Mouse (Mus musculus) adrenal gland, adult 2 months (tissue): ENCODE measurements around the gene Timp3. TPM values are rescaled to one million over a fixed set of nuclear protein-coding genes. Genes with fewer than 3 reads are reported as not detected.

Experiments
- DNase-seq: peaks from one replicate; pipeline ENCODE4 v3.0.0; 2021
- polyA plus RNA-seq: library from polyadenylated mRNA; depleted of rRNA; stranded (reverse); fragments of >200 nt; gene quantifications from 2 replicates; pipeline ENCODE4 v1.2.3, GENCODE M21; 2012
- total RNA-seq, 2 experiments: library from RNA; stranded (reverse); gene quantifications; 2 replicates each; pipeline ENCODE4 v1.2.3; 2021

Timp3 gene
- total and polyA plus RNA-seq, 3 experiments, result 424 to 599 (median 590) TPM

DNA sequence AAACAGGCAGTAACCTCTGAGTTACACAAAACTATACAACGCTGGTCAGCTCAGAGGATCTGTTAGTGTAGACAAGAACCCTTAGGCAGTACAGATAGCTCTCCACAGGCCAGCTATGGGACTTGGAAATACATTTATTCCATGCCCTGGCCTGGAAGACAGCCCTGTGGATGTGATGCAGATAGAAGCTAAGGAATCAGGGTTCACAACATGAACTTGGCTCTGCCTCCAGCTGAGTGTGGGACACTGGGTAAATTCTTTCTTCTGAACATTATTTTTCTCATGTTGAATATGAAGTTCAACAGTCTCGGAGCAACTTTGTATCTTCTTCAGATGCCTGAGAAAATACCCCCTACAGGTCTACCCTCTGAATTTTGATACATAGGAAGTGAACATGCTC, 2.9 kb upstream of the Timp3 start:
- DNase-seq, result no peak

DNA sequence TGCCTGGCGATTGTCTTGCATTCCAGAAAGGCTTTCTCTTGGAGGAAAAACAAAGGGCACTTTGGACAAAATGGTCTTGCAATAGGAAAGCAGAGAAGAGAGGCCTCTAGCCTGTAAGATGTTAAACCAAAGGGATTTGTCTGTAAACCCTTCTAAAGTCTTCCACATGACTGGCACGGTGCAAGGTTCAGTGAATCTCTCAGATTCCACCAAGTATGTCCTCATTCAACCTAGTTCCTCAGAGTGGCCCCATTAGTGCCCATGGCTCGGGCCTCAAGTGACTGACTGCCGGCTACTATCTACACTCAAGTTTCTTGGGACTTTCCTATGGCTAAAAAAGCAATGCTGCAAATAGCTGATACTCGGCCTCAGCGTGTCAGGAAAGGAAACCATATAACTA, 1.8 kb upstream of the Timp3 start:
- no peak for DNase-seq

DNA sequence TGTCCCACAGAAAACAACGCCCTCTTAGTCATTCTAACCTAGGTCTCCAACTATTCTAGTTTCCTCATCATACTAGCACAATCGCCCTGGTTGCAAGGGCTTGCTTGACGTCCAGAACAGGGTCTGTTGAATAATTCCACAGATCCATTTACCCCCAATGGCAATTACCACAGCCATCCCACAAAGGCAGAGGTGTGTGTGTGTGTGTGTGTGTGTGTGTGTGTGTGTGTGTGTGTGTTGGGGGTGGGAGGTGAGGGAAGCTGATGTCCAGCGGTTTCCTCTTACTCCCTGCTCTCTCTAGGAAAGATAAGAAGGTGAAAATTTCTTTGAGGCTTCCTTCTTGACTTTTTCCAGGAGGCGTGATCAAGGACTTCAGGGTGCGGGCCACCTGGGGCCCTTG, 377 bp upstream of the Timp3 start:
- no peak for DNase-seq

DNA sequence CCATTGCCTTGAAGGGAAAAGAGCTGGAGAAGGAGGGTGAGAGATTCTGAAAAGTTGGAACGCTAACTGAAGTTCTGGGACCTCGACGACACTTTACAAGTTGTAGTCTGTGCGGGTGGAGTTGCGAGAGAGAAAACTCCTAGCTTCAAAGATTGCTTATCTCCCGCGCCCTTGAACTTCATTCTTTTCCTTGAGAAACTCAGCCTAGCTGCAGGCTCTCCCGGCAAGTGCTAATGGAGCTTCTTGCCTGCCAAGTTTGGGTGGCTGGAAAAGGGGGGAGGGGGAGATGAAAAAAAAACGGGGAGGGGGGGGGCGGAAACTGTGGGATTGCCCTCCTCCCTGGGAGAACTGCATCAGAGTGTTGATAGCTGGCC, 932 bp downstream of the Timp3 start:
- peak; percentile 76 for DNase-seq

DNA sequence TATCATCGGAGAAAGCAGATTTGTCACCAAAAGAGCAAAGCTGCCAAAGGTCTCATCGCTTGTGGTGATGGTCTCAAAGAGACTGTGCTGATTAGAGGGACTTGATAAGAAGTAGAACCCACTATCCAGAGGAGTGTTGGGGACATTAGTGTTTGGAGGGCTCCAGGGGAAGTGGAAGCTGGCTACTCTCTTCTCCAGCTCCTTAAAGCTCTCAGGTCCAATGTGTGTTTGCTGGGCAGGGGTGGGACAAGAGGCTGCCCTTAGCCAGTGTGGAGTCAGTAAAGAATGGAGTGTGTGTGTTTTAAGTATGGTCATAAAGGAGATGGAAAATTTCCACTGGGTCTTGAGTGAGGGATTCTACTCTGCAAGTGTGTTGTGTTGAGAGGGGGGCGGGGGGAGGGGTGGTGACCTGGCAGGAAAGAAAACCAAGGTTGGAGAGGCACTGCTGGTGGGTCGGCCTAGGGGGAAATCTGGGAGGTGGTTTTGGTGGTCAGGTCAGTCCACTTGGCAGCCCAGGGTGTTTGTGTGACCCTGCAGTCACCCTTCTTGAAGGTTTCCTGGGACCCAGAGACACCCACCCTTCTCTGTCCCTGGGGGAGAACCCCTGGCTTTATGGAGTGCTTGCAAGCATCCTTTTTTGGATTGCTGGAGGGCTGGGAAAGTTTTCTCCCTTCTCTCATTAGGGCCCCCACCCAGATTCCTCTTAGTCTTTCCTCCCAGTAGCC, 1.6 kb downstream of the Timp3 start:
- DNase-seq, result peak; percentile 62

DNA sequence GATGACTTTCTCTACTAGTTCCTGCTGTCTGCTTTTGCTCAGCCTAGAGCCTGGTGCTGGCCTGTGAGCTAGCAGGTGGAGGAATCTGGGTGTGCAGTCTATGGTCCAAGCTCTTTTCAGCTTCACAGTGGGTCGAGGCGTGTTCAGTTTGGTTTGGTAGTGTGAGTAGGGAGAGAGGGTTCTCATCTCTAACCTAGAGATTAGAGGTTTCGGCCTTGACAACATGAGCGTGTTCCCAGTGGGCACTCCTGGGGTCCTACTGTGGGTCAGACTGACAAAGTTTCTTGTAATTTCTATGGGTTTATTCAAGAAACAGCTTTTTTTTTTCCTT, 2.1 kb downstream of the Timp3 start:
- no peak for DNase-seq

DNA sequence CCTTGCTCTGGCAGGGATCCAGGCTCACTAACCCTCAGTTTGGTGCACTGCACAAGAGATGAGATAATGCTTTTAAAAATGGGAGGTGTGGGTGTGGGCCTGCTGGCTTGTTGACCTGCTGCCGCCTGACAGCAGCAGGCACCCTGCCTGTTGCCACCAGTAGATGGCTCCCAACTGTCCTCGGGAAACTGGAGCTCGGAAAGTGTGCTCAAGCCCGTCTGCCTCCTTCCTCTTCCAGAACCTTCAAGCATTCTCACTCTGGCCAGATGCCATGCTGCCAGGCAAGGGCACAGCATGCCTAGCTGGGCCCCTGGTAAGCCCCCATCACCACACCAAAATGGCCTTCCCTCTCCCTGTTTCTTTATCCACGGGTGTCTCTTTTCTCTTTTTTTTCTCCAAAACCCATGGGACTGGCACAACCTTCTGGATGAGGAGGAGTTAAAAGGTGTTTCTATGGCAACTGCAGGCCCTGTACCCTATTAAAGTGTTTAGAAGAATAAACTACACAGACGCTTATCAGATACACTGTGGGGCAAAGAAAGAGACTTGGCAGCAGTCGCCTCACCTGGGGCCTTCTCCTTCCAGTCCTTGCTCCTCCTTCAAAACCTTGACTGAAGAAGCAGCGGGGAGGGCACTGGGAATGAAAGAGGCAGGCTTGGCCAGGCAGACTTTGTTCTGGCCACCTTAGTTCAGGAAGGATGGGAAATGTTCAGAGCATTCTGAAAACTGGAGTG, 2.8 kb downstream of the Timp3 start:
- peak; percentile 92 for DNase-seq

DNA sequence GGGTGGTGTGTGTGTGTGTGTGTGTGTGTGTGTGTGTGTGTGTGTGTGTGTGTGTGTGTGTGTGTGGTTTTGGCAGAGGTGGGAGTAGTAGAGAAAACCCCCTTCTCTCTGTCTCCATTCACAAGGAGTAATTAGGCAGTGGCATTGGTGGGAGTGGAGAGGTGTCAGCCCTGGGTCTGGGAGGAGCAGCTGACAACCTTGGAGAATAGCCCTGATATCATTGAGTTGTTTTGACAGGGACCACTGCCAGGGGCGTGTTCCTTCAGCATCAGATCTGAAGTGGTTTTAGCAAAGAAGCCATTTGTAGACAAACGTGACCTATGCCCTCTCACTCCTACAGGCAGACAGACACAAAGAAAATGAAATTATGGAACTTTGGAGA, 3.3 kb downstream of the Timp3 start:
- DNase-seq, result no peak

DNA sequence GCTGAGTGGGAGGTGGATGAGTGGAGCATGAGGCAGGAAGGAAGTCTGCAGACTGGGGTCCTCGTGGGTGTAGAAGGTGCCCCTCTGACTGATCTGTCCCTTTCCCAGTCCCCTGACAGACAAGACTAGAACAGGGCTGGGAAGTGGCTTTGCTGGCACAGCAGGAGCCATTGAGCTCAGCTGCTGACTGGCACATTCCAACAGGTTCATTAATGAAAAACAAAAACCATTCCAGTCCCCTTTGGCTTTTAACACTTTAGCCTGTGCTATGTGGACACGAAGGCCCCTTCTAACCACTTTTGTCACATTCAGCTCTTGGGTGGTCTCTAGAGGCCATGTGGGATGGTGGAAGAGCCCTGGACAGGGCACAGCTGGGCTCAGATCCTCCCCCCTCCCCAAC, 4.4 kb downstream of the Timp3 start:
- no peak for DNase-seq

DNA sequence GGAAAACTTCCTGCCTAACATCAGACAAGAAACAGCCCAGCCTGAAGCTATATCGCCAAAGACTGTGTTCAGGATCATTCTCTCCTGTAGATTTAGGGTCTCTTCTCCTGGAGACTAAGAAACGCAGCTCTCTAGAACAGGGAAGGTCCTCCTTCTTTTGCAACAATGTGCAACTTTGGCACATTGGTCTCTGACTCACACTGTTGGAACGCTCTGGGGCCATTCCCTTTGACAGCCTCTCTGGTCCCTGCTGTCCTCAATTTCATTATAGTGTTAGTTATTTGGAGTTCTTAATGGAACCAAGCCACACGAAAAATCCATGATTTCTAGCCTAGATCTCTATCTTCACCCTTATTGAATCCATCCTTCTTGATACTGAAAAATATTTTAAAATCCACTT, 7.1 kb downstream of the Timp3 start:
- peak; percentile 72 for DNase-seq

DNA sequence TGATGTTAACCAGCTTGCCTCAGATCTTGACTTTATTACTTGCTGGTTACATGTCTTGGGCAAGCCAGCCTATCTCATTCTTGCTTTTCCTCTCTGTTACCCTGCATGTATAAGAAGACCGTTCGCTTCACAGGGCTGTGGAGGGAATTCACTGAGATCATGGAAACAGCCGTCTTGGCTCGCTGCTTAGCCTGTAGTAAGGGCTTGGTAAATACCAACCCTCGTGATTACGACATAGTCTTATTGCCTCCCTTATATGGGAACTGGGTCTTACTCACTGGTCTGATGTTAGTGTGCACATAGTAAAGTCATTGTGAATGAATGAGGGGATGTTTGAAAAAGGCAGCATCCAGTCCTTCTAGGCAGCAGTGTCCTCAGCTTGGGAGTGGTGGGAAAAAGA, 10.4 kb downstream of the Timp3 start:
- peak; percentile 83 for DNase-seq

DNA sequence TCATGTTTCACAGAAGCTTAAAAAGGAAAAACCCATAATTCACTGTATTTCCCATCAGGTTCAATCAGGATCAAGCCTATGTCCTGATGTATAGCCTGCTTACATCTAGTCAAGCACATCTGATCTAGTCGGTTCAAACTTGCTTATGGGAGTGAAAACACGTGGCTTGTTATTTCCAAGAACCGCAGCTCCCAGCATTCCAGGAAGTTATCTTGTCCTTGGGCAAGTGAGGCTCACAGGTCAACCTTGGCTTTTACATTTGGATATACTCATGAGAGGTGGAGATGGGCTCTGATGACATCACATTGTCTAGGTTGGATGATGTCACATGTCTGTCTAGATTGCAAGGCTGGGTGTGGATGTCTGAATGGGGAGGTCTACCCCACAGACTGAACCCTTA, 12.8 kb downstream of the Timp3 start:
- DNase-seq, result no peak

DNA sequence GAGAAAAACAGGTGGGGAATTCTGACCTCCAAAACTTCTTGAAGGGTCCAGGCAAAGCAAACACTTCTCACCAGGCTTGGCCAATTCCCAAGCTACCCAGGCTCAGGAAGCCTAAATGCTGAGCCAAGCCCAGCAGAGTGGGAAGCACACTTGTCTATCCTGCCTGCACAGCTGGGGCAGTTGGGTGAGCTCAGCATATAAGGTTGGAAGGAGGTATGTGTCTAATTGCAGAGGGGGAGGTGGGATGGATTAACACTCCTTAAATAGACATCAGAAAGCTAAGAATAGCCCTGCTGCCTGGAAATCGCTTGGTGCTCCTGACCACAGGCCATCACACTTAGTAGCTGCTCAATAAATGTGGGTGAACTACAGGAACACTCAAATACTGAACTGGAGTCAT, 13.3 kb downstream of the Timp3 start:
- no peak for DNase-seq

DNA sequence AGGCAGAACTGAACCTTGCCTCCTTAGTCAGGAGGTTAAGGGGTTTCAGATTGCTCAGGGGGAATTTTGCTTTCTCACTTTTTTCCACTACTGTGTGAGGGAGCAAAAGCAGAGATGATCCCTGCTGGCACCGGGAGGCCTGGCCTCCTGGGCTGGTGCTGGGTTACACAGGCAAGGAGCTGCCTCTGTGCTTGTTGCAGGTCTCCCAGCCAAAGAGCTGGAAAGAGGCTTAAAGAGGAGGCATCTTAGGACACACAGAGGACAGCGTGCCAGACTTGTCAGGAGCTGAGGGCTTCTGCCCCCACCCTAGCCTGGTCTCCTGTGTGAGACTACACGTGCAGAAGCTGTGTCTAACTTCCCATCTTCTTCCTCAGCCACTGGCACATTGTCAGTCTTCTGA, 15.3 kb downstream of the Timp3 start:
- no peak for DNase-seq

DNA sequence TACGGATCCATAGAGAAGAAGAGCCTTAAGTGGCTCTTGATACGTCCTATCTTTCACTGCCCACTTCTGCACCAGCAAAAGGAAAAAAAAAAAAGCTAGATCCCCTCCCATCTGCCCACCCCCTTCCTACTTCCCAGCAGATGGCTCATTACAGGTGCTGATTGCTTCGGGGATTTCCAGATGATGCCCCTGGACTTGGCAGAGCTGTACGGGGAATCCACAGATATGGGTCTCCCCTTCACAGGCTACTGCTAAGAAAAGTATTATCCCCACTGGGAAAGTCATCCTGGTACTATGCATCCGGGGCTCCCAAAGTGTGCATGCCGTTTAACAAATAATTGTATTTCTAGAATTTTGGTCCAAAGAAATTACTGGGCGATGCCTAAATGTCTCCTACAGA, 17.5 kb downstream of the Timp3 start:
- DNase-seq, result no peak

DNA sequence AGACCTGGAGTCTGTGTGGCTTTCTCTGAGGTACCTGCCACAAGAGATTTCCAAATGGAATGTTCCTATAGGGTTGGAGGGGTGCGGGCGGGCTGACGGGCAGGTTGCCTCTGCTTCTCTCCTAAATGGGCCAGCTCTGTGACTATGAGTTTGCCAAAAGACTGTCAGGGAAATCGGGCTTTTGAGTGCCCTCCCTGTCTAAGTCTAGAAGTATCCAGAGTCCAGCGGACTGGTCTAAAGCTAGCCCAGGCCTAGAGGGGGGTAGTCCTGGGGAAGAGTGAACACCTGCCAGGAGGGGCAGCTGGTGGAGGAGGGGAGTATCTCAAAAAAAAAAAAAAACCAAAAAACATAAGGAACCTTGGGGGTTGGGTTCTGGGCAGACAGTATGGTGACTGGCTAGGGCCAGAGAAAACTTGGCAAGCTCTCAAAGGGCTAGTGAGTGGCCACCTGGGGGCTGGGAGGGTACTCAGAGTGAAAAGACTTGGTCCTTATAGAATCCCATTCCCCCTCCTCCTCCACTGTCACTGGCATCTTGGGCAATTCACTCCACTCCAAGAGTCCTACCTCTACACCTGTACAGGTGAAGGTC, 18.5 kb downstream of the Timp3 start:
- DNase-seq, result no peak

DNA sequence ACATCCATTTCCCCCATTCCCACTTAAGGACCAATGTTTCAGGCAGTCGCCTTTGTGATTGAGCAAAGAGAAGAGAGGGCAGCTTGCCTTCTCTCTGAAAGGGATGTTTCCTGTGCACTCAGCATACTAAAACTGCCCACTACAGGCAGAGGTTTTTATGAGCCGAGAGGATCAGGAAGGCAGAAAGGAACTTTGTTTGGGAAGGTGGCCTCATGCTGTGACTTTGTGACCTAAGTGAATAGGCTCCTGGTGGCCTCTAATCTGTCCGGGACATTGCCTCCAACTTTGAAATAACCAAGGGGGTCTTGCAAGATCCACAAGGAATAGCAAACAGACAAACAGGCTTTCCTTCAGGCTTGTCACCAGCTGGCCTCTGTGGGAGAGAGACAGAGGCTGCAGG, 19.4 kb downstream of the Timp3 start:
- DNase-seq, result no peak

DNA sequence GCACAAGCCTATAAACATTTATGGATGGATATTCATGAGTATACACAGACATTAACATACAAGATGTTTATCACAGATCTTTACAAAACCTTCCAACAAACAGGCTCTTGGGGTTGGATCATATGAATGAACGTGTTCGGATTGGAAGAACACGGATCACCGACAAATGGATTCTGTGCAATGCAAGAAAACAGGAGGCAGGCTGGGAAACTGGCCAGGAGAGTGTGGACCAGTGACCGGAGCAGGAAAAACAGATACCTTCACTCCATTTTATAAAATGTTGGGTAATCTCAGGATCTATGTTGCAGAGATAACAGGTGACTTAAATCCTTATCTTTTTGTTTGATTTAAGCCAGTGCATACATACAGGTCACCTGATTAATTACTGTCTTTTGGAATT, 20.0 kb downstream of the Timp3 start:
- no peak for DNase-seq

DNA sequence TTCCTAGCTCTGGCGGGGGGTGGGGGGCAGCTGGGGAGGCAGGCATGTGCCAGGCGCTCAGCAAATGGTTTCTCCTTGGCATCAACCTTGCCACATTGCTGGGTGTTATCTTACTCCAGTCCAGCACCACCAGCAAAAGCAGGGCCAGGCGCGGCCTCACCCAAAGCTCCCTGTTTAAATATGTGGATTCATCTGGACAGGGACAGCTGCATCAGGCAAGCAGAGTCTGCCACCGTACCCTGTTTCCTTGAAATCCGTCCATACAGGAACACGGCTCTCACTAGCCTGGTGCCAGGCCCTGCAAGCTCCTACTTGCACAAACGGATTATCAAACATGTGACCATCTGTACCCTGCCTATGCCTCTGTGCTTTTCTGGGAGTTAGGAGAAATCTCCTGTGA, 21.0 kb downstream of the Timp3 start:
- DNase-seq, result no peak

DNA sequence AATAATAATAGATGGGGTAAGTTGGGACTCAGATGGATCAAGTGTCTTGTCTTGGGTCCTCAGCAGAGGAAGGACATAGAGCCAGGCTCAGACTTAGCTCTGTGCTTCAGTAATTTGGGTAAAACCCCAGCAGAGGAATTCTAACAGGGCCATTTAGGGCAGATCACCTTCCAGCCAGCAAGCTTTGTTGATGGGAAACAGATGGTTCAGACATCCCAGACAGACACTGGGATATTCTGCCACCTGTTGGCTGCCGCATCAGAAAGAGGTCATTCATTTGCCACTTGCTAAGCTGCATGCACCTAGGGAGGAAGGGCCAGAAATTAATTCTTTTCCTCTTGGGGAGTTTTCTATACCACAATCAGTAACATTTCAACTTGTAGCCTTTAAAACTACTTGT, 21.8 kb downstream of the Timp3 start:
- no peak for DNase-seq

DNA sequence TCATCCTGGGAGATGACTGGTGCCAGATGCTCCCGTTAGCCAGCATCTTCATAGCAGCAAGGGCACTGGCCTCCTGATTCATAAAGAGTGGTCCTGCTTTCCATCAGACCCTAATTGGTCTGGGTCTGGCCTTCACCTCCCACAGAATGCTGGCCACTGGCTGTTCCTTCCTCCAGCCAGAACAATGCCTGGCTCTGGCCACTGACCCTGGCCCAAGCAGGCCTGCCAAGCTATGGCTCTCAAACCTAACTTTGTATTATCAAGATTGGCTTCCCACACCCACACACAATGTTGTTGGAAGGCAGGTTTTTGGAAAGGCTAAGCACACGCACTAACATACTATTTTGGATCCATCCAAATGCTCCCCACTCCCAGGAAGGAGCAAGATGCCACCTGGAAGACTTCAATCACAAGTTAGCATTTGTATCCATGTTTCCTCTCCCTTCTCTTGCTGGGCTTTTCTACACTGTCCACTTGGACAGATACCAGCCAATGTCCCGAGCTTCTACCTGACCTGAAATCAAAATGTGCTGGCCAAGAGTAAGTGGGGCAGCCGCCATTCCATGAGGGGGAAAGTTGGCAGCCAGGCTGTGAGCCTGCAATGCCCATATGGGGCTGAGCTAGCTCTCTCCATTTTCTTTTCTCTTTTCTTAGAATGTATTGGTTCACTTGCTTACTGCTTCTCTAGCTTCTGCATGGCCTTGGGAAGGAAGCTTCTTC, 23.3 kb downstream of the Timp3 start:
- DNase-seq, result no peak

DNA sequence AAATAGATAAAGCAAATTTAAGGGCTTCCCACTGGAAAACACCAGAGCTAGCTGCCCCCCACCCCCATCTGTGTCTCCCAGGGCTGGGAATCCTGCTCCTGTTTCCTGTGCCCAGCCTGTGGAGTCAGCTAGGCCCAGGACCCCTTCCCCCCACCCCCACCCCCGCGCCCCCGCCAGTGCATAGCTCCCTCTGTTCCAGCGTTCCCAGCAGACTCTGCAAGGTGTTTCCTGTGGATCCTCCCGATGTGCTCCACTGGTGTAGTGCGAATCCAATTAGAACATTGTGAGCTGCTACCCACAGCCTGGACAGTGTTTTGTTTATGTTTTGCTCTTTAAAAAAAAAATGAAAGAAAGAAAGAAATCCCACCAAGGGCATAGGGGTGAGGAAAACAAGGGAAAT, 25.1 kb downstream of the Timp3 start:
- no peak for DNase-seq

DNA sequence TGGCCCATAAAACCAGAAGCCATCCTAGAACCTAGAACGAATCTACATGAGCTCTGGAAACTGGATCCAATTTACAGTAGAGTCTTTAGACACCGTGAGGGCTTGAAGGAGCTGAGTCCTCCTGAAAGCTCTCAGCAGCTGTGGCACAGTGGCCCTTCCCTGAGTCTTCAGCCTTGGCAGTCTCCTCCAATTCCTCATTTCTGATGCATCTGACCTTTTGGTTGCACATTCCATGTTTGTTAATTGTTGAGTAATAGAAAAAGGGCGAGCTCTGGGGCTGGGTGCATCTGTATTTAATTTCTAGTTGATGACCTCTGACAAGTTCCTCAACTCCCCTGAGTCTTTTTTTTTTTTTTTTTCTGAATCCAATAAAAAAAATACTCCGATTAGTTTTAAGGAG, 28.0 kb downstream of the Timp3 start:
- DNase-seq, result peak; percentile 78
